Comparison of ENCODE assay signal across 7 mouse cellular contexts in the genomic region with DNA sequence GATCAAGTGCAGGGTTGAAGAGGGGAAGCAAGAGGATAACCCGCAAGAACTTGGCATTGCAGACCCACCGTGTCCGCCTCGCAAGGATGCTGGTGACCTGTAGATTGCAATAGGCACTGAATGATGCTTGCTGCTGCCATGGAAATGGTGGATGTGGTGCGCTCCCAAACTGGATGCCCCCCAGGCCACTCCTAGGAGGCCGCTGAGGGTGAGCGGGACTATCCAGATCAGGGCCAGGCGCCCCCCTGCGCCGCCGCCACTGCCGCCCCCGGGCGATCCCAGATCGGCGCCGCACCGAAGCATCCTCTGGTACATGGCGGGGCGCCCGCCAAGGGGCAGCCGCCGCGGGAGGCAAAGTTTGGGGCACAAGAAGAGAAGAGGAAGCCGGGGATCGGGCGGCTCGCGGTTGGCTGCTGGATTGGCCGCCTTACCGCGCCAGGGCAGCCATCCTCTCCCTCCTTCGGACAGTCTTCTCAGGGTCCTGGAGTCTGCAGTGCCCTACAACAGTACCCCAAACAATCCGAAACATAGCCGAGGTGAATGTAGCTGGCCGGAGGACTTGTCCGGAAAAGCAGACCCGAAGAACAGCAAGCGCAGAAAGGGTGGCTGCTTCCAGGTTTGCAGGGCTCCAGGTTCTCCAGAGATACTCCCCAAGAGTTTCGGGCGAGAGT.
DNase-seq lines count a peak whose midpoint lies in the region; ATAC-seq lines count a peak whose summit lies in the region.

No protein-coding gene starts in this region.

- peak overlapping the region; percentile 83 for H3K27ac ChIP-seq in forebrain, embryonic 13.5 days
- no peak overlapping the region for H3K27ac ChIP-seq in limb, embryonic 12.5 days
- H3K27ac ChIP-seq in neural tube, embryonic 14.5 days (ENCODE audit: low read depth, low read length), result peak overlapping the region; percentile 91

- H3K4me3 ChIP-seq in forebrain, embryonic 13.5 days, result peak overlapping the region; percentile 68
- peak overlapping the region; percentile 58 for H3K4me3 ChIP-seq in limb, embryonic 12.5 days (replicated peaks)
- peak overlapping the region; percentile 66 for H3K4me3 ChIP-seq in neural tube, embryonic 14.5 days (ENCODE audit: low read depth, low read length)

- H3K36me3 ChIP-seq in forebrain, embryonic 13.5 days (ENCODE audit: poor library complexity, severe bottlenecking), result no peaks in the 10 kb centered on the region
- H3K36me3 ChIP-seq in limb, embryonic 12.5 days, result no peaks in the 10 kb centered on the region
- no peaks in the 10 kb centered on the region for H3K36me3 ChIP-seq in neural tube, embryonic 14.5 days (ENCODE audit: control insufficient read depth, insufficient read depth, low read length)

- peaks cover 8% of the 10 kb centered on the region for H3K27me3 ChIP-seq in forebrain, embryonic 13.5 days
- peaks cover 42% of the 10 kb centered on the region for H3K27me3 ChIP-seq in limb, embryonic 12.5 days
- H3K27me3 ChIP-seq in neural tube, embryonic 14.5 days (ENCODE audit: control insufficient read depth, insufficient read depth, low read length), result no peaks in the 10 kb centered on the region

- under 1% methylated on average over 41 of the region's 41 CpGs for WGBS in forebrain, embryonic 13.5 days
- under 1% methylated on average over 41 of the region's 41 CpGs for WGBS in limb, embryonic 12.5 days
- under 1% methylated on average over 34 of the region's 41 CpGs for WGBS in neural tube, embryonic 14.5 days

- peaks cover 17% of the 10 kb centered on the region for H3K4me1 ChIP-seq in forebrain, embryonic 13.5 days
- peaks cover 9% of the 10 kb centered on the region for H3K4me1 ChIP-seq in limb, embryonic 12.5 days (replicated peaks)
- H3K4me1 ChIP-seq in neural tube, embryonic 14.5 days (ENCODE audit: control insufficient read depth, insufficient read depth, low read length), result peaks cover 5% of the 10 kb centered on the region; the same call in 1 of the 2 replicates

- ATAC-seq in forebrain, embryonic 13.5 days, result peak; percentile 58
- peak; percentile 50; the same call in 1 of the 2 replicates for ATAC-seq in limb, embryonic 12.5 days (ENCODE audit: insufficient number of reproducible peaks, insufficient read depth, low FRiP score, low TSS enrichment, low read depth)
- peak; percentile 56 for ATAC-seq in neural tube, embryonic 14.5 days (ENCODE audit: low read depth)

- peak; percentile 43 to 61 for DNase-seq in layer of hippocampus, postnatal 10 days (ENCODE audit: low spot score in 2 of 2)
- DNase-seq in layer of hippocampus, adult 11-12 months (ENCODE audit: low spot score), result no peak
- peak; percentile 69 for DNase-seq in cerebellum, adult 9-11 months
- no peak for DNase-seq in adrenal gland, adult 2 months

- H3K9ac ChIP-seq in forebrain, embryonic 13.5 days, result peak overlapping the region; percentile 81
- H3K9ac ChIP-seq in limb, embryonic 12.5 days (replicated peaks), result peak overlapping the region; percentile 65
- peak overlapping the region; percentile 86 for H3K9ac ChIP-seq in neural tube, embryonic 14.5 days (replicated peaks; ENCODE audit: low read depth, low read length)

- H3K9me3 ChIP-seq in forebrain, embryonic 13.5 days (replicated peaks), result no peaks in the 10 kb centered on the region
- H3K9me3 ChIP-seq in limb, embryonic 12.5 days, result no peaks in the 10 kb centered on the region
- H3K9me3 ChIP-seq in neural tube, embryonic 14.5 days (ENCODE audit: control insufficient read depth, low read length), result no peaks in the 10 kb centered on the region

- peak overlapping the region; percentile 91 for H3K4me2 ChIP-seq in forebrain, embryonic 13.5 days
- H3K4me2 ChIP-seq in limb, embryonic 12.5 days, result peak overlapping the region; percentile 95
- H3K4me2 ChIP-seq in neural tube, embryonic 14.5 days (ENCODE audit: low read depth, low read length), result peak overlapping the region; percentile 64

Comparison
In these comparisons a context has a peak if more than half of its experiments do, and no peak if none do; other contexts are left out.
1. DNase-seq: peak in layer of hippocampus, postnatal 10 days (2 of 2) and cerebellum, adult 9-11 months (single experiment); none in layer of hippocampus, adult 11-12 months (single experiment) and adrenal gland, adult 2 months (single experiment).
2. Peak in every context shown above with its lines, with median percentiles within 50 percentile points of each other: ATAC-seq, H3K4me2 ChIP-seq, H3K4me3 ChIP-seq and H3K9ac ChIP-seq.